Mouse (Mus musculus): ENCODE data around the gene Ano6.

Ano6 gene

GRCm38 (mm10) chr15:95790529-95791071 is at the start of gene Ano6:
Ano6 (plus strand) TSS chr15:95790843.
- peak; percentile 97 for DNase-seq (ENCODE audit: low spot score)

GRCm38 (mm10) chr15:95742955-95743354 is 47.7 kb upstream of the Ano6 start:
- no peak for DNase-seq (ENCODE audit: low spot score)

- DNase-seq (ENCODE audit: low spot score), result no peak
Observed at GRCm38 (mm10) chr15:95743856-95744255, 46.8 kb upstream of the Ano6 start.

- DNase-seq (ENCODE audit: low spot score), result no peak
Observed at GRCm38 (mm10) chr15:95745346-95746106, 45.1 kb upstream of the Ano6 start.

GRCm38 (mm10) chr15:95746513-95746912 is 44.1 kb upstream of the Ano6 start:
- no peak for DNase-seq (ENCODE audit: low spot score)

- no peak for DNase-seq (ENCODE audit: low spot score)
Observed at GRCm38 (mm10) chr15:95746955-95747931, 43.4 kb upstream of the Ano6 start.

GRCm38 (mm10) chr15:95749216-95749615 is 41.4 kb upstream of the Ano6 start:
- DNase-seq (ENCODE audit: low spot score), result no peak

GRCm38 (mm10) chr15:95750038-95750437 is 40.6 kb upstream of the Ano6 start:
- no peak for DNase-seq (ENCODE audit: low spot score)

- DNase-seq (ENCODE audit: low spot score), result no peak
Observed at GRCm38 (mm10) chr15:95751832-95752676, 38.6 kb upstream of the Ano6 start.

- DNase-seq (ENCODE audit: low spot score), result no peak
Observed at GRCm38 (mm10) chr15:95752677-95753019, 38.0 kb upstream of the Ano6 start.

GRCm38 (mm10) chr15:95753031-95753430 is 37.6 kb upstream of the Ano6 start:
- no peak for DNase-seq (ENCODE audit: low spot score)

- peak; percentile 81 for DNase-seq (ENCODE audit: low spot score)
Observed at GRCm38 (mm10) chr15:95757169-95757568, 33.5 kb upstream of the Ano6 start.

- no peak for DNase-seq (ENCODE audit: low spot score)
Observed at GRCm38 (mm10) chr15:95758069-95758468, 32.6 kb upstream of the Ano6 start.

GRCm38 (mm10) chr15:95758696-95759434 is 31.8 kb upstream of the Ano6 start:
- no peak for DNase-seq (ENCODE audit: low spot score)

- DNase-seq (ENCODE audit: low spot score), result no peak
Observed at GRCm38 (mm10) chr15:95759857-95760256, 30.8 kb upstream of the Ano6 start.

- no peak for DNase-seq (ENCODE audit: low spot score)
Observed at GRCm38 (mm10) chr15:95761420-95761819, 29.2 kb upstream of the Ano6 start.

GRCm38 (mm10) chr15:95762661-95763303 is 27.9 kb upstream of the Ano6 start:
- DNase-seq (ENCODE audit: low spot score), result peak; percentile 91

GRCm38 (mm10) chr15:95763464-95763863 is 27.2 kb upstream of the Ano6 start:
- no peak for DNase-seq (ENCODE audit: low spot score)

- DNase-seq (ENCODE audit: low spot score), result no peak
Observed at GRCm38 (mm10) chr15:95765271-95765670, 25.4 kb upstream of the Ano6 start.

GRCm38 (mm10) chr15:95765936-95766335 is 24.7 kb upstream of the Ano6 start:
- no peak for DNase-seq (ENCODE audit: low spot score)

GRCm38 (mm10) chr15:95767825-95768224 is 22.8 kb upstream of the Ano6 start:
- no peak for DNase-seq (ENCODE audit: low spot score)
